Mouse (Mus musculus): ENCODE data around the gene Bcl2l11.

GRCm38 (mm10) chr2:128117605-128118004 is 8.2 kb upstream of the Bcl2l11 start:
- no peak for TF ChIP-seq POLR2A (IDR thresholded peaks at IDR 0.05; ENCODE audit: insufficient read depth, low read length)
- no peak for TF ChIP-seq CTCF (IDR thresholded peaks at IDR 0.05; ENCODE audit: low read depth, low read length)
- TF ChIP-seq EP300 (IDR thresholded peaks at IDR 0.05; ENCODE audit: insufficient read depth, low read depth, low read length): no peak
